Mouse (Mus musculus): ENCODE measurements around the gene Crtap. TPM values are rescaled to one million over a fixed set of nuclear protein-coding genes. Genes with fewer than 3 reads are reported as not detected.

Crtap gene
- total RNA-seq (2021), result 10 to 100 TPM; 32.3 to 32.5 TPM

- intact Hi-C loops (cut with DNase I), result loop anchor here (10.0 kb wide), 1 partner anchor 345 kb away; the partner anchor contains the start of gene Cmtm6
Measured at GRCm38 (mm10) chr9:114389905-114390748, at the start of gene Crtap. TSS of gene Crtap (minus strand) at chr9:114390675.

GRCm38 (mm10) chr9:114435668-114436067 is 45.2 kb upstream of the Crtap start:
- intact Hi-C loops (cut with DNase I), result no loop called here
- DNase-seq, result no peak

More at GRCm38 (mm10) chr9:114389905-114390748, at the start of gene Crtap:
- peak; percentile 66 to 69 for DNase-seq

- no peak for DNase-seq
- intact Hi-C loops (cut with DNase I), result no loop called here
Measured at GRCm38 (mm10) chr9:114428103-114428834, 37.8 kb upstream of the Crtap start.

- intact Hi-C loops (cut with DNase I), result no loop called here
- DNase-seq, result no peak
Measured at GRCm38 (mm10) chr9:114427425-114427824, 37.0 kb upstream of the Crtap start.

GRCm38 (mm10) chr9:114426201-114426600 is 35.7 kb upstream of the Crtap start:
- intact Hi-C loops (cut with DNase I), result no loop called here
- no peak for DNase-seq

GRCm38 (mm10) chr9:114425576-114425975 is 35.1 kb upstream of the Crtap start:
- no peak for DNase-seq

GRCm38 (mm10) chr9:114421797-114422196 is 31.3 kb upstream of the Crtap start:
- no peak for DNase-seq
- intact Hi-C loops (cut with DNase I), result no loop called here

More at GRCm38 (mm10) chr9:114425576-114425975, 35.1 kb upstream of the Crtap start:
- intact Hi-C loops (cut with DNase I), result no loop called here

- DNase-seq, result no peak
- intact Hi-C loops (cut with DNase I), result no loop called here
Measured at GRCm38 (mm10) chr9:114421045-114421444, 30.6 kb upstream of the Crtap start.

GRCm38 (mm10) chr9:114420443-114420842 is 30.0 kb upstream of the Crtap start:
- intact Hi-C loops (cut with DNase I), result no loop called here

GRCm38 (mm10) chr9:114418187-114418586 is 27.7 kb upstream of the Crtap start:
- peak in 1 of 2 experiments; percentile 46 for DNase-seq
- intact Hi-C loops (cut with DNase I), result loop anchor here (5.0 kb wide), 1 partner anchor 164 kb away; no protein-coding TSS in a partner anchor

More at GRCm38 (mm10) chr9:114420443-114420842, 30.0 kb upstream of the Crtap start:
- DNase-seq, result no peak

- DNase-seq, result no peak
- intact Hi-C loops (cut with DNase I), result loop anchor here (2.0 to 5.0 kb wide), 2 partner anchors 80 to 165 kb away; no protein-coding TSS in a partner anchor
Measured at GRCm38 (mm10) chr9:114416646-114417517, 26.4 kb upstream of the Crtap start.

- intact Hi-C loops (cut with DNase I), result loop anchor here (2.0 to 5.0 kb wide), 2 partner anchors 81 to 167 kb away; no protein-coding TSS in a partner anchor
- peak; percentile 32 to 38 for DNase-seq
Measured at GRCm38 (mm10) chr9:114415701-114416100, 25.2 kb upstream of the Crtap start.

- intact Hi-C loops (cut with DNase I), result no loop called here
- DNase-seq, result no peak
Measured at GRCm38 (mm10) chr9:114413866-114414265, 23.4 kb upstream of the Crtap start.

- intact Hi-C loops (cut with DNase I), result no loop called here
- no peak for DNase-seq
Measured at GRCm38 (mm10) chr9:114412406-114412805, 21.9 kb upstream of the Crtap start.

GRCm38 (mm10) chr9:114411295-114411694 is 20.8 kb upstream of the Crtap start:
- intact Hi-C loops (cut with DNase I), result no loop called here
- no peak for DNase-seq

GRCm38 (mm10) chr9:114410313-114410862 is 19.9 kb upstream of the Crtap start:
- no peak for DNase-seq
- intact Hi-C loops (cut with DNase I), result no loop called here

GRCm38 (mm10) chr9:114407676-114408075 is 17.2 kb upstream of the Crtap start:
- intact Hi-C loops (cut with DNase I), result no loop called here
- DNase-seq, result no peak

- no peak for DNase-seq
- intact Hi-C loops (cut with DNase I), result no loop called here
Measured at GRCm38 (mm10) chr9:114401685-114402080, 11.2 kb upstream of the Crtap start.

GRCm38 (mm10) chr9:114400949-114401684 is 10.6 kb upstream of the Crtap start, which contains the start of the genes Glb1 and Tmppe:
TSS of gene Glb1 (plus strand) at chr9:114401076.
TSS of gene Tmppe (plus strand) at chr9:114401105.
- DNase-seq, result peak; percentile 78 to 82
- intact Hi-C loops (cut with DNase I), result no loop called here

Data from heart, postnatal 36 days (tissue).